Mouse (Mus musculus): ENCODE results near the gene Fam240a. TPM values are rescaled to one million over a fixed set of nuclear protein-coding genes. Genes with fewer than 3 reads are reported as not detected.

Gene Fam240a
- polyA plus RNA-seq, 1 experiment = not detected

- H3K4me3 ChIP-seq = no peak overlapping the region
- no peaks in the 10 kb centered on the region for H3K36me3 ChIP-seq (ENCODE audit: control insufficient read depth, insufficient read depth)
- H3K79me2 ChIP-seq (ENCODE audit: control insufficient read depth, insufficient read depth) = no peaks in the 10 kb centered on the region
- H3K27me3 ChIP-seq (ENCODE audit: control insufficient read depth, insufficient read depth, insufficient read length) = peaks cover 7% of the 10 kb centered on the region
- H3K4me2 ChIP-seq (ENCODE audit: low read depth) = no peak overlapping the region
- no peak overlapping the region for H3ac ChIP-seq (ENCODE audit: control insufficient read depth, insufficient read length)
- TF ChIP-seq POLR2AphosphoS2 (IDR thresholded peaks at IDR 0.05; ENCODE audit: insufficient read length, low read depth) = no peak
Observed at GRCm38 (mm10) chr9:110908631-110909016, 8.0 kb downstream of the Fam240a start.

- H3K4me3 ChIP-seq = no peak overlapping the region
- no peaks in the 10 kb centered on the region for H3K36me3 ChIP-seq (ENCODE audit: control insufficient read depth, insufficient read depth)
- no peaks in the 10 kb centered on the region for H3K79me2 ChIP-seq (ENCODE audit: control insufficient read depth, insufficient read depth)
- peaks cover 4% of the 10 kb centered on the region for H3K27me3 ChIP-seq (ENCODE audit: control insufficient read depth, insufficient read depth, insufficient read length)
- TF ChIP-seq SRF (IDR thresholded peaks at IDR 0.05; ENCODE audit: control insufficient read depth, insufficient read length, low read depth) (no peak), TCF12 (IDR thresholded peaks at IDR 0.05; ENCODE audit: insufficient read depth, poor library complexity, severe bottlenecking) (no peak), E2F4 (IDR thresholded peaks at IDR 0.05; ENCODE audit: insufficient read depth) (no peak), POLR2AphosphoS2 (IDR thresholded peaks at IDR 0.05; ENCODE audit: insufficient read length, low read depth) (no peak), POLR2A (IDR thresholded peaks at IDR 0.05; ENCODE audit: insufficient read length, low read depth) (no peak), MAX (IDR thresholded peaks at IDR 0.05; ENCODE audit: low read depth) (no peak), REST (IDR thresholded peaks at IDR 0.05; ENCODE audit: insufficient read depth, insufficient read length) (no peak), MYOG (IDR thresholded peaks at IDR 0.05; ENCODE audit: control insufficient read depth in 1 of 3, insufficient read depth in 1 of 3, insufficient read length in 2 of 3, low read depth in 2 of 3) (no peak), CEBPB (IDR thresholded peaks at IDR 0.05; ENCODE audit: insufficient read depth, poor library complexity, severe bottlenecking) (no peak), MYOD1 (IDR thresholded peaks at IDR 0.05; ENCODE audit: control insufficient read depth in 1 of 3, insufficient read length in 2 of 3, low read depth in 2 of 3) (no peak), TCF3 (IDR thresholded peaks at IDR 0.05; ENCODE audit: insufficient read length, low read depth) (no peak), USF1 (IDR thresholded peaks at IDR 0.05; ENCODE audit: low read depth) (no peak)
- no peak overlapping the region for H3ac ChIP-seq (ENCODE audit: control insufficient read depth, insufficient read length)
- H3K4me2 ChIP-seq (ENCODE audit: low read depth) = no peak overlapping the region
Observed at GRCm38 (mm10) chr9:110907838-110908630, 8.6 kb downstream of the Fam240a start.

- Histone ChIP-seq H3K4me2 (ENCODE audit: low read depth) (no peak overlapping the region), H3K4me3 (no peak overlapping the region), H3K27me3 (ENCODE audit: control insufficient read depth, insufficient read depth, insufficient read length) (peaks cover 1% of the 10 kb centered on the region), H3ac (ENCODE audit: control insufficient read depth, insufficient read length) (no peak overlapping the region), H3K36me3 (ENCODE audit: control insufficient read depth, insufficient read depth) (no peaks in the 10 kb centered on the region), H3K79me2 (ENCODE audit: control insufficient read depth, insufficient read depth) (no peaks in the 10 kb centered on the region)
- no peak for TF ChIP-seq POLR2A (IDR thresholded peaks at IDR 0.05; ENCODE audit: insufficient read length, low read depth)
- TF ChIP-seq USF1 (IDR thresholded peaks at IDR 0.05; ENCODE audit: low read depth) = no peak
- TF ChIP-seq MAX (IDR thresholded peaks at IDR 0.05; ENCODE audit: low read depth) = no peak
- no peak for TF ChIP-seq SRF (IDR thresholded peaks at IDR 0.05; ENCODE audit: control insufficient read depth, insufficient read length, low read depth)
- TF ChIP-seq E2F4 (IDR thresholded peaks at IDR 0.05; ENCODE audit: insufficient read depth) = no peak
- no peak for TF ChIP-seq MYOG (IDR thresholded peaks at IDR 0.05; ENCODE audit: control insufficient read depth in 1 of 3, insufficient read depth in 1 of 3, insufficient read length in 2 of 3, low read depth in 2 of 3)
- TF ChIP-seq REST (IDR thresholded peaks at IDR 0.05; ENCODE audit: insufficient read depth, insufficient read length) = no peak
- no peak for TF ChIP-seq CEBPB (IDR thresholded peaks at IDR 0.05; ENCODE audit: insufficient read depth, poor library complexity, severe bottlenecking)
- no peak for TF ChIP-seq POLR2AphosphoS2 (IDR thresholded peaks at IDR 0.05; ENCODE audit: insufficient read length, low read depth)
- no peak for TF ChIP-seq TCF12 (IDR thresholded peaks at IDR 0.05; ENCODE audit: insufficient read depth, poor library complexity, severe bottlenecking)
- TF ChIP-seq MYOD1 (IDR thresholded peaks at IDR 0.05; ENCODE audit: control insufficient read depth in 1 of 3, insufficient read length in 2 of 3, low read depth in 2 of 3) = no peak
- TF ChIP-seq TCF3 (IDR thresholded peaks at IDR 0.05; ENCODE audit: insufficient read length, low read depth) = no peak
Observed at GRCm38 (mm10) chr9:110907201-110907837, 9.3 kb downstream of the Fam240a start.

- no peak overlapping the region for H3K4me2 ChIP-seq (ENCODE audit: low read depth)
- H3K27me3 ChIP-seq (ENCODE audit: control insufficient read depth, insufficient read depth, insufficient read length) = no peaks in the 10 kb centered on the region
- H3K36me3 ChIP-seq (ENCODE audit: control insufficient read depth, insufficient read depth) = no peaks in the 10 kb centered on the region
- no peak overlapping the region for H3ac ChIP-seq (ENCODE audit: control insufficient read depth, insufficient read length)
- H3K79me2 ChIP-seq (ENCODE audit: control insufficient read depth, insufficient read depth) = no peaks in the 10 kb centered on the region
- TF ChIP-seq MYOD1 (IDR thresholded peaks at IDR 0.05; ENCODE audit: control insufficient read depth in 1 of 3, insufficient read length in 2 of 3, low read depth in 2 of 3) = no peak
- no peak for TF ChIP-seq MAX (IDR thresholded peaks at IDR 0.05; ENCODE audit: low read depth)
- no peak for TF ChIP-seq TCF12 (IDR thresholded peaks at IDR 0.05; ENCODE audit: insufficient read depth, poor library complexity, severe bottlenecking)
- TF ChIP-seq CEBPB (IDR thresholded peaks at IDR 0.05; ENCODE audit: insufficient read depth, poor library complexity, severe bottlenecking) = no peak
- no peak for TF ChIP-seq USF1 (IDR thresholded peaks at IDR 0.05; ENCODE audit: low read depth)
- no peak for TF ChIP-seq TCF3 (IDR thresholded peaks at IDR 0.05; ENCODE audit: insufficient read length, low read depth)
- no peak for TF ChIP-seq POLR2A (IDR thresholded peaks at IDR 0.05; ENCODE audit: insufficient read length, low read depth)
- no peak for TF ChIP-seq SRF (IDR thresholded peaks at IDR 0.05; ENCODE audit: control insufficient read depth, insufficient read length, low read depth)
- TF ChIP-seq MYOG (IDR thresholded peaks at IDR 0.05; ENCODE audit: control insufficient read depth in 1 of 3, insufficient read depth in 1 of 3, insufficient read length in 2 of 3, low read depth in 2 of 3) = no peak
- no peak overlapping the region for H3K4me3 ChIP-seq
Observed at GRCm38 (mm10) chr9:110902271-110902670, 14.4 kb downstream of the Fam240a start.
